Mouse (Mus musculus): ENCODE data around the gene Prep. TPM values are rescaled to one million over a fixed set of nuclear protein-coding genes. Genes with fewer than 3 reads are reported as not detected.

Prep gene
- polyA plus RNA-seq, 1 experiment from 2014 or later = 28.1 TPM

GRCm38 (mm10) chr10:45107313-45107712 is 40.3 kb downstream of the Prep start:
- H3K4me3 ChIP-seq (ENCODE audit: low read depth, low read length) = no peak overlapping the region
- DNase-seq (ENCODE audit: low spot score) = no peak
- no peak overlapping the region for H3K4me2 ChIP-seq (ENCODE audit: low read depth, low read length)
- H3K27me3 ChIP-seq (ENCODE audit: control insufficient read depth, insufficient read depth, low read length) = no peaks in the 10 kb centered on the region
- no peaks in the 10 kb centered on the region for H3K9me3 ChIP-seq (replicated peaks; ENCODE audit: control insufficient read depth, low read length)
- H3K27ac ChIP-seq (replicated peaks; ENCODE audit: low read depth, low read length) = no peak overlapping the region
- no peak for ATAC-seq (replicated peaks; ENCODE audit: insufficient number of reproducible peaks, low FRiP score, low TSS enrichment, low read depth)
- H3K4me1 ChIP-seq (ENCODE audit: control insufficient read depth, insufficient read depth, low read length) = no peaks in the 10 kb centered on the region
- 93% methylated on average over 2 of the region's 2 CpGs for WGBS
- H3K36me3 ChIP-seq (replicated peaks; ENCODE audit: control insufficient read depth, insufficient read depth, low read depth, low read length) = no peaks in the 10 kb centered on the region; the same call in none of the 2 replicates
- no peak overlapping the region for H3K9ac ChIP-seq (replicated peaks; ENCODE audit: low read length)

DNA sequence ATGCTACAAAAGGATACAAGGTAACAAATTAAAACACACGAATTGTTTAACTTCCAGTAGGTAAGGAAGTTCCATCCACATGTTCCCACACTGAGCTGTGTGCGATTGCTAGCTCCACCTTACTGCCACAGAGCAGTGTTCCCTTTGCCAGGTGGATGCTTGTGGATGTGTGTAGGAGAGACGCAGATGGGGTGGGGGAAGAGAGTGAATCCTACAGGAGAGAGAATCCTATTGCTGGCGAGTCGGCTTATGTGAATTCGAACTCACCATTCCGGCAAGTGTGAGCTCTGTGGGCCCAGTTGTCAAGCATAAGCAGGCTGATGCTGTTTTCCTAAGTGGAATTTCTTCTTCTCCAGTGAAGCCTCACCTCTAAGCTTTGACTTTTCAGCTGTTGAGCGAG is 42.0 kb downstream of the Prep start:
- no peak overlapping the region for H3K4me3 ChIP-seq (ENCODE audit: low read depth, low read length)
- H3K27me3 ChIP-seq (ENCODE audit: control insufficient read depth, insufficient read depth, low read length) = no peaks in the 10 kb centered on the region
- WGBS = 97% methylated on average over 8 of the region's 8 CpGs
- H3K9me3 ChIP-seq (replicated peaks; ENCODE audit: control insufficient read depth, low read length) = no peaks in the 10 kb centered on the region
- no peak overlapping the region for H3K27ac ChIP-seq (replicated peaks; ENCODE audit: low read depth, low read length)
- no peak for ATAC-seq (replicated peaks; ENCODE audit: insufficient number of reproducible peaks, low FRiP score, low TSS enrichment, low read depth)
- no peak overlapping the region for H3K9ac ChIP-seq (replicated peaks; ENCODE audit: low read length)
- H3K4me1 ChIP-seq (ENCODE audit: control insufficient read depth, insufficient read depth, low read length) = no peaks in the 10 kb centered on the region
- H3K36me3 ChIP-seq (replicated peaks; ENCODE audit: control insufficient read depth, insufficient read depth, low read depth, low read length) = no peaks in the 10 kb centered on the region; the same call in none of the 2 replicates
- H3K4me2 ChIP-seq (ENCODE audit: low read depth, low read length) = no peak overlapping the region
- no peak for DNase-seq (ENCODE audit: low spot score)

GRCm38 (mm10) chr10:45109974-45110373 is 43.0 kb downstream of the Prep start:
- no peak overlapping the region for H3K4me3 ChIP-seq (ENCODE audit: low read depth, low read length)
- H3K4me1 ChIP-seq (ENCODE audit: control insufficient read depth, insufficient read depth, low read length) = no peaks in the 10 kb centered on the region
- no peak overlapping the region for H3K27ac ChIP-seq (replicated peaks; ENCODE audit: low read depth, low read length)
- no peaks in the 10 kb centered on the region for H3K27me3 ChIP-seq (ENCODE audit: control insufficient read depth, insufficient read depth, low read length)
- ATAC-seq (replicated peaks; ENCODE audit: insufficient number of reproducible peaks, low FRiP score, low TSS enrichment, low read depth) (no peak), DNase-seq (ENCODE audit: low spot score) (no peak)
- 88% methylated on average over 6 of the region's 6 CpGs for WGBS
- no peak overlapping the region for H3K9ac ChIP-seq (replicated peaks; ENCODE audit: low read length)
- no peak overlapping the region for H3K4me2 ChIP-seq (ENCODE audit: low read depth, low read length)
- H3K9me3 ChIP-seq (replicated peaks; ENCODE audit: control insufficient read depth, low read length) = no peaks in the 10 kb centered on the region
- H3K36me3 ChIP-seq (replicated peaks; ENCODE audit: control insufficient read depth, insufficient read depth, low read depth, low read length) = no peaks in the 10 kb centered on the region; the same call in none of the 2 replicates

DNA sequence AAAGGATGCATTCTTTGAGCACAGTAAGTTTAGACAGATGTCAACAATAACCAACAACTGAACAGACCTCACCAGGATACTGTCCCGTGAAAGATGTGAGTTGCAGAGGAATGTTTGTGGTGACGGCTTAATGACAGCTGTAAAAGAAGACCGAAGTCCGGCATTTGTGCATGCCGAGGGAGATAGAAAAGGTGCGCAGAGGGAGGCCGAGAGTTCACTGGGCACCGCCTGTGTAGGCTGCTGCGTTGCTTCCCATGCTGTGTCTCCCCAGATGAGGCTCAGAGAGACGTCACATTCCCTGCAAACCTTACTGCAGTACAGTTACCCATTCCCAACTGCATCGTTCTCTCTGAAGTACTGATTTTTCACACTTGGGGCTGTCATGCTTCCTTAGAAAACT is 45.9 kb downstream of the Prep start:
- Histone ChIP-seq H3K9ac (replicated peaks; ENCODE audit: low read length) (no peak overlapping the region), H3K4me2 (ENCODE audit: low read depth, low read length) (no peak overlapping the region), H3K36me3 (replicated peaks; ENCODE audit: control insufficient read depth, insufficient read depth, low read depth, low read length) (peaks cover 7% of the 10 kb centered on the region), H3K27me3 (ENCODE audit: control insufficient read depth, insufficient read depth, low read length) (no peaks in the 10 kb centered on the region), H3K9me3 (replicated peaks; ENCODE audit: control insufficient read depth, low read length) (no peaks in the 10 kb centered on the region), H3K27ac (replicated peaks; ENCODE audit: low read depth, low read length) (no peak overlapping the region), H3K4me1 (ENCODE audit: control insufficient read depth, insufficient read depth, low read length) (no peaks in the 10 kb centered on the region), H3K4me3 (ENCODE audit: low read depth, low read length) (no peak overlapping the region)
- 84% methylated on average over 11 of the region's 11 CpGs for WGBS
- ATAC-seq (replicated peaks; ENCODE audit: insufficient number of reproducible peaks, low FRiP score, low TSS enrichment, low read depth) = no peak
- no peak for DNase-seq (ENCODE audit: low spot score)

DNA sequence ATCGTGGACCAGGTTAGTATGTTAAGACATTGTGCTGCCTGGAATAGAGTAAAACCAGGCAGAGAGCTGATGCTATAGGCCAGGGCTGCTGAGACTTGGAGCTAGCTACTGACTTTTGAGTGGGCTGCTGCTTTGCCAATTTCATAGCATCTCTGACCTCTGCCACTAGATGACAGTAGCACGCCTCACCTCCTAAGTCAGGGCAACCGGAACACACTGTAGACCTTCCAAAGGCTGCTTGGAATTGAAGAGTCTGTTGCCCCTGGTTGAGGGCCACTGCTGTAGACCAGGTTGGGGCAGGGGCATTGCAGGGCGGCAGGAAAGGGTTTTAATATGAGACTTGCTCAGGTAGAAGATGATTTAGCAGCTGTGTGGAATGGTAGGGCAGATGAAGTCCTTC is 47.5 kb downstream of the Prep start:
- Histone ChIP-seq H3K4me1 (ENCODE audit: control insufficient read depth, insufficient read depth, low read length) (no peaks in the 10 kb centered on the region), H3K4me2 (ENCODE audit: low read depth, low read length) (no peak overlapping the region), H3K27ac (replicated peaks; ENCODE audit: low read depth, low read length) (no peak overlapping the region), H3K4me3 (ENCODE audit: low read depth, low read length) (no peak overlapping the region), H3K36me3 (replicated peaks; ENCODE audit: control insufficient read depth, insufficient read depth, low read depth, low read length) (peaks cover 7% of the 10 kb centered on the region), H3K27me3 (ENCODE audit: control insufficient read depth, insufficient read depth, low read length) (no peaks in the 10 kb centered on the region), H3K9ac (replicated peaks; ENCODE audit: low read length) (no peak overlapping the region), H3K9me3 (replicated peaks; ENCODE audit: control insufficient read depth, low read length) (no peaks in the 10 kb centered on the region)
- WGBS = 87% methylated on average over 4 of the region's 4 CpGs
- DNase-seq (ENCODE audit: low spot score) (no peak), ATAC-seq (replicated peaks; ENCODE audit: insufficient number of reproducible peaks, low FRiP score, low TSS enrichment, low read depth) (no peak)

DNA sequence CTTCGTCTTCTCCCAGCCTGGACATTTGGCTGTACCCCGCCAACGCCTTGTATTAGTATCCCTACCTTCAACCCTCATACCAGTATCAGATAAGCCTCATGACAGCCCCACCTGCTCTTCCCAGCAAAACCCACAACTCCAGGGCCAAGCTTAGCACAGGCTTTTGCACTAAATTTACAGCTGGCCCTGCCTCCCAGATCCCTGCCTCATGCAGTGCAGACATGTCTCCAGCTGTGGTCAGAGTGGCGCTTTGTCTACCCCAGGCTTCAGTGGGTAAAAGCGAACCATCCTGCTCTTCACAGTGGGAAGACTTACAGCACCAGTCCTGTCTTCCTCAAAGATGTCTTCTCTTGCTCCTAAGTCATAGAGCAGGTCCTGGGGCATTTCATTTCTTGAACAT is 49.8 kb downstream of the Prep start:
- WGBS = 96% methylated on average over 5 of the region's 5 CpGs
- Histone ChIP-seq H3K4me3 (ENCODE audit: low read depth, low read length) (no peak overlapping the region), H3K27ac (replicated peaks; ENCODE audit: low read depth, low read length) (no peak overlapping the region), H3K9me3 (replicated peaks; ENCODE audit: control insufficient read depth, low read length) (no peaks in the 10 kb centered on the region), H3K4me1 (ENCODE audit: control insufficient read depth, insufficient read depth, low read length) (no peaks in the 10 kb centered on the region), H3K36me3 (replicated peaks; ENCODE audit: control insufficient read depth, insufficient read depth, low read depth, low read length) (peaks cover 9% of the 10 kb centered on the region), H3K27me3 (ENCODE audit: control insufficient read depth, insufficient read depth, low read length) (no peaks in the 10 kb centered on the region), H3K4me2 (ENCODE audit: low read depth, low read length) (no peak overlapping the region), H3K9ac (replicated peaks; ENCODE audit: low read length) (no peak overlapping the region)
- DNase-seq (ENCODE audit: low spot score) (no peak), ATAC-seq (replicated peaks; ENCODE audit: insufficient number of reproducible peaks, low FRiP score, low TSS enrichment, low read depth) (no peak)

- ATAC-seq (replicated peaks; ENCODE audit: insufficient number of reproducible peaks, low FRiP score, low TSS enrichment, low read depth) (no peak), DNase-seq (ENCODE audit: low spot score) (no peak)
- Histone ChIP-seq H3K4me2 (ENCODE audit: low read depth, low read length) (no peak overlapping the region), H3K9me3 (replicated peaks; ENCODE audit: control insufficient read depth, low read length) (no peaks in the 10 kb centered on the region), H3K9ac (replicated peaks; ENCODE audit: low read length) (no peak overlapping the region), H3K27me3 (ENCODE audit: control insufficient read depth, insufficient read depth, low read length) (no peaks in the 10 kb centered on the region), H3K27ac (replicated peaks; ENCODE audit: low read depth, low read length) (no peak overlapping the region), H3K4me3 (ENCODE audit: low read depth, low read length) (no peak overlapping the region), H3K36me3 (replicated peaks; ENCODE audit: control insufficient read depth, insufficient read depth, low read depth, low read length) (peaks cover 9% of the 10 kb centered on the region), H3K4me1 (ENCODE audit: control insufficient read depth, insufficient read depth, low read length) (no peaks in the 10 kb centered on the region)
- 97% methylated on average over 8 of the region's 8 CpGs for WGBS
Measured at GRCm38 (mm10) chr10:45118389-45118788, 51.4 kb downstream of the Prep start.

DNA sequence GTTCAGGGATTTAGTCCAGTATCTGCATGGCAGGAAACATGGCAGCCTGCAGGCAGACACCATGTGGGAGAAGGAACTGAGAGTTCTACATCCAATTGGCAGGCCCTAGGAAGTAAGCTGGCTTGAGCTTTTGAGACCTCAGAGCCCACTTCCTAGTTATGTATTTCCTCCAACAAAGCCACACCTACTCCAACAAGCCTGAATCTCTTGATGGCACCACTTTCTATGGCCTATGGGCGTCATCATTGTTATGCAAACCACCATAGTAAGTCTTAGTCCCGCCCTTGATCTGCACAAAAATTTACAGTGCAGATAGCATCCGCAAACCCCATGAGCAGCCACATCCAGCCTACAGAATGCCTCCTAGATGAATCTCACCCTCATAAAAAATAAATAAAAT is 54.6 kb downstream of the Prep start:
- Histone ChIP-seq H3K36me3 (replicated peaks; ENCODE audit: control insufficient read depth, insufficient read depth, low read depth, low read length) (peaks cover 2% of the 10 kb centered on the region), H3K27me3 (ENCODE audit: control insufficient read depth, insufficient read depth, low read length) (no peaks in the 10 kb centered on the region), H3K4me3 (ENCODE audit: low read depth, low read length) (no peak overlapping the region), H3K9ac (replicated peaks; ENCODE audit: low read length) (no peak overlapping the region), H3K27ac (replicated peaks; ENCODE audit: low read depth, low read length) (no peak overlapping the region), H3K4me2 (ENCODE audit: low read depth, low read length) (no peak overlapping the region), H3K9me3 (replicated peaks; ENCODE audit: control insufficient read depth, low read length) (no peaks in the 10 kb centered on the region), H3K4me1 (ENCODE audit: control insufficient read depth, insufficient read depth, low read length) (no peaks in the 10 kb centered on the region)
- ATAC-seq (replicated peaks; ENCODE audit: insufficient number of reproducible peaks, low FRiP score, low TSS enrichment, low read depth) = no peak
- WGBS = 93% methylated on average over 3 of the region's 3 CpGs
- DNase-seq (ENCODE audit: low spot score) = no peak

All from embryonic facial prominence, embryonic 11.5 days (tissue).